Mouse (Mus musculus) spleen, embryonic (tissue): ENCODE results near the gene Chd2.

Experiments used
- CTCF ChIA-PET: fragments of 350-600 bp; sonication (Branson Sonifier 250); formaldehyde crosslinking; loops from one replicate; lab custom pipeline; 2022; lab: Charles Lee

Chd2 gene

DNA sequence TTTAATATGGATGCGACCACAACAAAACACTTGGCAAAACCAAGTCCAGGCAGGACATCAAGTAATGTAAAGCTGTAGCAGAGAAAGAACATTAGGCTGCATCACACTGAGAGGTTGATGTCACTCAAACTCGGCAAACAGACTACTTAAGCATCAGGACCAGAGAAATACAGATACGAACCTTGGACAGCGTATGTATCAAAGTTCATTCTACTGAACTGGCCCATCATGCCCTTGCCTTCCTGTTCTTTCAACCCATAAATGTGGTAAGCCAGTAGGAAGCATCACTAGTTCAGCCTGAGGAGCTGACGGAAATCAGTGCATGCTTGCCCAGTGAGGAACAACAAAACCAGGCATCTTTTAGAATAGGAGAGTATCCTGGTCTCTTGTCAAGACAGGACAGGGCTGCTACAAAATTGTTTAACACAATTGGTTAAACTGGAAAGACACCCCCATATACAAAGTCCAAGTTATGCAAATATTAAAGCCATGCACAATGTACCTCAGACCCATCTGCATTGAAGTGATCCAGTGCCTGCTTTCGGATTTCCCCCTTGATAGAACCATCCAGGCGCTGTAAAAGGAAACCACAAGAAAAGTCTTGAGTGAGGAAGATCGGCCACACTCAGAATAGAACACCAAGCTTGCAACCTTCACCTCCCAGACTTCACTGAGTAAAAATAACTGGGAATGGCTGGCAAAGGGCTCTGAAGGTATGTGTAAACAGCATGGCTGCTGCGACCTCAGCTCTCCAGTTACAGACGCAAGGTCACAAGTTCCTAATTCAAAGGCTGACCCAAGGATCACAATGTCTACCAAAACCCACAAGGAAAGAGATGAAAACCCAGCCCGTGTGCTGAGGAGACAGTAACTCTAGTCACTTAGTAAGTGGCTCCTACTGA is 63.2 kb downstream of the Chd2 start:
- CTCF ChIA-PET = no interaction called here

DNA sequence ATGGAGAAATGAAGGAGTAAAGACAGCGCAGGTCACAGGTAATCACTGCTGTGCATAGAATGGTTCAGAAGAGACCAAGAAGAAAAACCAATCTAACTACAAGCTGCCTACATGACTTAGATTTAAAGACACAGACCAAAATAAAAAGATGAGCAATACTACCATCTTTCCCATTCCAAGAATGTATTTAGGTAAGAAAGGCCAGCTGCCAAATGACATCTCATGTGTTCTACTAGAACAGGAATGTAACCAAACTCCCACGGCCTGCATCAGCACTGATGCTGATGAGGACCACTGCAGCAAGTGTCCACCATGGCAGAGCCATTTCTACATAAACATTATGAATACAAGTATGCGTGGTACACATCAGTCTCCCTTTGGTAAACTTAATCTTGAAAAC is 73.9 kb downstream of the Chd2 start:
- CTCF ChIA-PET = interaction anchor here (0.6 kb wide), 1 partner anchor 14 kb away, joined by 3 read pairs; no protein-coding TSS in a partner anchor

DNA sequence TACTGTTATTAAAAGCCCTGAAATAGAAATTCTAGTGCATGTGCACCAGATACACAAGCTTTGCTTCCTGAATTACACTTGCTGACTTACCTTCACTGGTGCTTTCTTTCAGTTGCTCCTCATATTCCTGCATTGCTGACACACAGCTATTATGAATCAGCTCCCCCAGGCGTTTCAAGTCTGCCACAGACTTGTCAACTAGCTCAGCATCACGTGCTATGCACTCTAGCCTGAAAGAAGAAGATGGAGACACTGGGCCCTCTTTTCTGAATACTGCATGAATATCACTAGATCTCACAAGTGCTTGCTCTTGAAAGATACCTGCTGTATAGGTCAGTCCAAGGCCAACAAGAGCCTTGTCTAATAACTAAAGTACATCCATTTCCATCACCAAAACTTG is 78.1 kb downstream of the Chd2 start:
- CTCF ChIA-PET = interaction anchor here (0.6 kb wide), 1 partner anchor 41 kb away, joined by 3 read pairs; no protein-coding TSS in a partner anchor

DNA sequence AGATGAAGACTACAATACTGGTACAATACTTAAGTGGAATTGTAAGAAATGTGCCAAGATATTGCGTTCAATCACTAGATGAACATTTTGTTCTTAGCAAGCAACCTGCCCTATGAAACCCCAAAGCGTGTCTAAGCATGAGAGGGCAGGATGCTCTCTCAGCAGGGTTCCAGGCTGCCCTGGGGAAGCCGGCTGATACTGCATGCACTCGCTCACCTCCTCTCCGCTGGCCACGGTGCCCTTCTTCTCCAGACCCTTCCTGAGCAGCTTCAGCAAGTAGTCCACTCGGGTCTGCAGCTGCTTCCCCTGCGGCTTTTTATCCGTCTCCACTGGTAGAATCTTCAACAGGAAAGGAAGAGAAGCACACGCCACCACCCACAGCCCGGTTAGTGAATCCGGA is 87.5 kb downstream of the Chd2 start:
- CTCF ChIA-PET = no interaction called here

DNA sequence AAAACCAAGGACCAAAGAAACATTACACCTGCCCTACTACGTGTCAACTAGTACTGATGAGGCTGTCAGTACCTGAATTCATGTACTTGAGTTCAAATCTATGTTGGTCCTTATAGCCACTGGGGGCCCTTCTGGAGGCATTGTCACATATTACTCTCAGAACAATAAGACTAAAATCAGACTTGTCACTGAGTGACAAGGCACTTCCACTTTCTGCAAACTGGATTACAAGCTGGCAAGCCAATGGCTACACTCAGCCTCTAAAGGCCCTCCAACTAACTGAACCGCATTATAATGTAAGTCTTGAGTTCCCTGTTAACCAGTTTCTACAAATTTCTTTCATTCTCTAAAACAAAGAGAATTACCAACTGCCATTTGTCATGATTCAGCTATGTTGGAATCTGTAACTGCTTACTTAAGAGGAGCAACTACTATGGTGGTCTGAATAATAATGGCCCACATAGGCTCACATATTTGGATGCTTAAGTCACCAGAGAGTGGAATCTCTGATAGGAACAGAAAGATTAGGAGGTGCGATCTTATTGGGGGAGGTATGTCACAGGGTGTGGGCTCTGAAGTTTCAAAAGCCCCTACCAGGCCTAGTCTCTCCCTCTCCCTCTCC is 89.3 kb downstream of the Chd2 start:
- CTCF ChIA-PET = no interaction called here

DNA sequence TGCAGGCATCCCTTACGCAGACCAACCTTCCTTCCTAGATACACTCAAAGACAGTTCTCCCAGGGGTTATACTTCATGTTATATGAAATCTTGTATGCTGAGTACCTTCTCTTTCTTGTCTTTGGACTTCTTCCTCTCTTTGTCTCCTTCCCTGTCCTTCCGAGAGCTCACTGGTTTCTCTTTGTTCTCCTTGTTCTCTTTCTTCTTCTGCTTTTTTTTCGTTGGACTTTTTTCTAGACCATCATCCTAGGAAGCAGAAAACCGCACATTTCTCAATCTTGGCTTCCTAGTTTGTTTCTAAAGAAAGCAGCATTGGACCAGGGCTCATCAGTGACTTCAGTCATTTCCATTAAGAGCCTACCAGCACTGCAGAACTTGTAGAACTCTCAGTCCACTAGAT is 90.0 kb downstream of the Chd2 start:
- CTCF ChIA-PET = no interaction called here

DNA sequence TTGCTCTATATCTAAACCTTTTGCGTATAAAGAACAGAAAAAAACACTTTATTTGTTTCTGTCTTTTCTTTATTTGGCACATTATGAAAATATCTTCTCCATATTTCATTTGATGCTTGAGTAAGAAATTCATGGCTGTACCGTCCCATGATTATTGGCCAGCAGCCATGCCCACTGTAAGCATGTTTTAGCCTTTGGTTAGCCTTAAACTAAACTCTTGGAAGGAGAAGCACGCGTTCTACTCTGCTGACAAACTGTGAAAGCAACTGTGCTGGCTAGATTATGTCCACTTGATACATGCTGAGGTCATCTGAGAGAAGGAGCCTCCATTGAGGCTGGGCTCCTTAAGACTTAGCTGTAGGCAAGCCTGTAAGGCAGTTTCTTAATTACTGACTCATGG is 99.4 kb downstream of the Chd2 start:
- CTCF ChIA-PET = no interaction called here

DNA sequence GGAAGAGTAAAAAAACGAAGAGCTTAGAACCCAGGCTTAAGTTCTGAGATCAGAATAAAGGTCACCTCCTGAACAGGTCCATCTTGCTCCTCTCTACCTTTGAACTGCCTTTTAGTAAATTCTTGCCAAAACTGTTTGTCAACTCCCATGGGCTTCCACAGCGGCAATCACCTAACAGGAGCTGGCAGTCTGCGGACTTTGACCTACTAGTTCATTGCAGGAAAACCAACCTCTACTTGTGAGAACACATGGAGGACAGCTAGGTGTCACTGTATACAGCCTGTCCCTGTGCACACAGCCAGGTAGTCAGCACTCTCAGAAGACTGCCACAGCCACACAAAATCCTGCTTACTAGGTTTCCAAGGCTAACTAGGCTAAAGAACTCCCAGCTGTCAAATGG is 99.8 kb downstream of the Chd2 start:
- CTCF ChIA-PET = interaction anchor here (0.5 kb wide), 1 partner anchor 9 kb away, joined by 3 read pairs; no protein-coding TSS in a partner anchor

DNA sequence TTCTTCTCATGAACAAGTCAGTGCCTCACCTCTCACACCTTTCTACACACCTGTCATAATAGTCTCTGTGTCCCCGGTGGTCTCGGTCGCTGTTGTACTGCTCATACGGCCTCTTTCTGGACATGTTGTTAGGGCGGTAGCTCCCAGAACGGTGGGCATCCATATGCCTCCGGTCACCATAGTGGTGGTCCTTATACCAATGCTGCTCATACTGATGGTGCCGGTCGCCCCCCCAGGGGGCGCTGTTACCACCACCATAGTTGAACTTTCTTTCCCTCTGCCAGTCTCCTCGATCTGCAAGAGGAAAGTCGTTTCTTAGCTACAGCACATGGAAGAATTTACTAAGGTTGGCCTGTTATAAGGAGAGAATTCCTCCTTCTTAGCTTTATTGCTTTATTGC is 105.9 kb downstream of the Chd2 start:
- CTCF ChIA-PET = no interaction called here

DNA sequence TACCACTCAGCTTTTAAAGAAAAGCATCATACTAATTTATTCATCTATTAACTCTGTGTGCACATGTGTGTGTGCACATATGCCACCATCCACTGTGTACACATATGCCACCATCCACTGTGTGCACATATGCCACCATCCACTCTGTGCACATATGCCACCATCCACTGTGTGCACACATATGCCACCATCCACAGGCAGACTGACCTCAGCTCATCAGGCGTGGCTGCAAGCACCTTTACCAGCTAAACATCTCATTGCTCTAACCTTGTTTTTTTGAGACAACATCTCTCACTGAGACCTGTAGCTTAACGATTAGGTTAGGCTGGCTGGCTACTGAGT is 107.3 kb downstream of the Chd2 start:
- CTCF ChIA-PET = no interaction called here

DNA sequence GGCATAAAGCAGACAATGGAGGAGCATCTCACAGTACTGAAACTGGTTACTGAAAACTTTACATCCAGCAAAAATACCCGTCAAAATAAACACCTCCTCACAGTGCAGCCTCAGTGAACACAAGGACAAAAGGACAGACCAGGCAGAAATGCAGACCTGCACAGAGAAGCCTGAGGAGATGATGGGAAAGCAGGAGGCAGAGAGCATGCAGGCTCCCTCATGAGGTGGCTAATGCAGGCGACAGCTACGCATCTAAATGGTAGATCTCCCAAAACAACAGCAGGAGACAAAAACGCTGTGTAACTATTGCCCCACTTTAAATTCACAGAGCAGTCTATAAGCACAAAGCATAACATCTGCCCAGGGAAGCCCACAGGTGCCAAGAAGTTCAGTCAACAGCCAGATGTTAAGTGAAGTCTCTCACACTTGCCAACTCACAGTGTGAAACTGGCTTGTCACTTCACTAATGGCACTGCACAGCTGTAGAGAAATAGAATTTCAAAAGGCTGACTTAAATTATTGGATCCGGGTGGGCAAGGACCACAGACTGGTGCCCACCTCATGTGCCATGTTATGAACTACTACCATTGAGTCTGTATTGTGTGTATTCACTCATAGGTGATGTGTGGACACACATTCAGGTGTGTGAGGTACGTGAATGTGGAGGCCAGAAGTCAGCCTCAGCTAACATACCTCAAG is 107.8 kb downstream of the Chd2 start:
- CTCF ChIA-PET = no interaction called here

DNA sequence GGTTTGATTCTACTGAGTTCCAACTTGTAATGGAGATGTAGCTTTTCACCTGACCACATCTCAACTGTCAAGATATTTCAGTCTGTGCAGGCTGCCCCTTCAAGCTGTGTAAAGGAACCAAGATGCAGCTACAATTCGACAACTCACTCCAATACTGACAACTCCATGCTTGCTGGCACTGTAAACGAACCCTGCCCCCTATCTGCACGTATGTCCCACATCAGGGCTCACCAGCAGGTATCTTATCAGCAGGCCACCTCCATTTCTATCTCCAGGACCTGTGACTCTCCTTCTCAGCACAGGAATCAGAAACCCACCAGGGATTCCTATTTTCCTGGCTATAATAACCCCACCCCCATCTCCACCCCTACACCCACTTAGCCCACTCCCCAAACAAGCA is 113.1 kb downstream of the Chd2 start:
- CTCF ChIA-PET = interaction anchor here (0.6 kb wide), 1 partner anchor 48 kb away, joined by 3 read pairs; no protein-coding TSS in a partner anchor

DNA sequence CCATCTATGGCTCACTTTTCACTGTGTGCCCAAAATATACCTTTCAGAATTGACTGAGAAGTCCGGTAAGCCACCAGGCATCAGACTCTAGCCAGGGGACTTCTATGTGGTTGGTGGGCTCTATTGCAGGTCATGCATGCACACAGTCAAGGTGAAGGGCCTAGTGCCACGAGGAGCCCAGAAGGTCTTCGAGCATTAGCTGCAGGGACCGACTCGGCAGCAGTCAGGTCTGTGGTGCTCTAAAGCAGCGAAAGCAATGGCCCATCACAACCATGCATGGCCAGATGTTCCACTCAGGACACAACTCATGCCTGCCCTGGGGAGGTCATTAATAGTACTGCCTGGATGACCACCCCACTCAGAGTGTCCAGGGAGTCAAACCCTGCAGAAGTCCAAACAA is 113.8 kb downstream of the Chd2 start:
- CTCF ChIA-PET = no interaction called here

DNA sequence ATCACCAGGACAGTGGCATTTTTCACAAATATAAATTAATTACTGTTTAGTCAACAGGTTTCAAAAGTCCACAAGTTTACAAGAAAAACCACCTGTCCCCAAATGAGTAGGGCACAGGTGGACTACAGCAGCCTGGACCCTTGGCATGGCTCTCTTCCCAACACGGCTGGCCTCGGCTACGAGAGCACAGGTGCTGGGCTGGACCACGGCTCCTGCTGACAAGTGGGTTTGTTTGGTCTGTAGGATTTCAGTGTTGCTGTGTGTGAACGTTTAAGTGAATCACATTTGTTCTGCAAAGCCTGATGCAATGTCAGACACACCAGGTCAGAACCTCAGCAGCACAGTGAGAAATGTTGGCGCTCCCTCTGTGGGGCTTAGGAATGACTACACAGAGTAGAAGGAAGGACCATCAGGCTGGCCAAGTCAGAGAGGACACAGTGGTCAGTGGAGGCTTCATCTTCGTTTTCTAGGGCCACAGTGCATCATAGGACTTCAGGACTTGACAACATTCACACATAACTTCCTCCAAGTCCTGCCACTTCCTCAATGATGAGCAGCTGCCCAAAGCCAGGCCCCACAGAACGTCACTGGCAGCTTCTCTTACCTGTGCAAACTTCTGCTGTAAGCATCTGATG is 114.8 kb downstream of the Chd2 start:
- CTCF ChIA-PET = no interaction called here

DNA sequence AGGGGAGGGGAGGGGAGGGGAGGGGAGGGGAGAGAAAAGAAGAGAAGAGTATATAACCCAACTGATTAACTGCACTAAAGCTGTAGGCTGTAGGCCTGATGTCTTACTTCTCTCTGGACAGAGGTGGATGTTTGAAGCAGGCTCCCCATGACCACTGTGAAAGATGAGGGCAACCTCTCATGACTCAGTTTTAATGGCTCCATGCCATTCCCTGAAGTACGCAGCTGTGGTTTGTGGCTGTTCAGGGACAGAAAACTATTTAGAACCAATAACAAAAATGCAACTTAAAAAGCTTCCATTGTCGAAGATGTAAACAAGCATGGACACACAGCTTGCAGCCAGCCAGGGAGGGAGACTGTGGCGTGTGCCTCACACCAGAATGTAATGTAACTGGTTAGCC is 115.4 kb downstream of the Chd2 start:
- CTCF ChIA-PET = no interaction called here

DNA sequence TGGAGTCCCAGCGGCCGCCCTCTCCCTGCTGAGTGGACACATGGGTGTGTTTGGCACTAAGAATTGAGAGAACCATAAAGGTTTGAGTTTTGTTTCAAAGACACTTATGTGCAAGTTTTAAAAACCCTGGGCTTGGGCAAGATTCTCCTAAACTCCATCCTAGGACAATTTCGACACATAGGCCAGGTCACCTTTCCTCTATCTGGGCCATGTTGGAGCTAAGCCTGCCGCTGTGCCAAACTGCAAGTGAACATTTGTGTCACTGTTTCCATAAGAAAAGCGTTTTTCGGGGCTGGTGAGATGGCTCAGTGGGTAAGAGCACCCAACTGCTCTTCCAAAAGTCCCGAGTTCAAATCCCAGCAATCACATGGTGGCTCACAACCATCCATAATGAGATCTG is 116.2 kb downstream of the Chd2 start:
- CTCF ChIA-PET = no interaction called here

DNA sequence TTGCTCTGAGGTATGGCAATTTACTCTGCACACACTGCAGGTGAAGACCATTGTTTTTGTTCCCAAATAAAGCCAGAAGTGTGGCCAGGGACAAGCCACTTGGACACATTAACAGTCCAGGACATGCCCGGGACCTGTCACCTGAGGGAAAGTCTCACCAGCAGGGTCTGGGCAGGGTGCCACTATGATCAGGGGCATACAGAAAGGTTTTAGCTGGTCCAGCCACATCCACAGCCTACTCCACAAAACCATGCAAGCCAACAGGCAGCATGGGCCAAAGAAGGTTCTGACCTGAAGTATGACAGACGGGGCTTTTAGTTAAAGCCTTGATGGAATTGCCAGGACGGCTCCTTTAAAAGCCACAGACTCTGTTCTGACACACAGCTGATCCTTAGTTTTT is 116.9 kb downstream of the Chd2 start:
- CTCF ChIA-PET = no interaction called here

DNA sequence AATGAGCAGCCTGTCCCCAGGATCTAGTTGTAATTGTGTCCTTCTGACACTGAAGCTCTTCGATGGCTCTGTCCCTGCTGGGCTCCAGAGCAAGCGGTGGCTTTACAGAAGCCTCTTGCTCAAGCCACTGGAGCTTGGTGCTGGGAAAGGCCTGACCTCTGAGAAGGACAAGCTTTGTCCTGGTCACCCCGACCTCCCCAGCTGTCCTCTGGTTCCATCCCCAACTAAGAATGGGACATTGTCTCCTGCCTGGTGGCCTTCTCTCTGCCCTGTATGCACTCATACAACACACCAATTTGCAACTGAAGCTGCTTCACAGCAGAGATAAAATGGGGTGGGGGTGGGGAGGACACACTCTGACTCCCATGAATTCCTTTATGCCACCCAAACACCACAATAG is 117.4 kb downstream of the Chd2 start:
- CTCF ChIA-PET = interaction anchor here (0.6 to 0.7 kb wide), 2 partner anchors 15 to 26 kb away, joined by 5 to 6 read pairs; no protein-coding TSS in a partner anchor

DNA sequence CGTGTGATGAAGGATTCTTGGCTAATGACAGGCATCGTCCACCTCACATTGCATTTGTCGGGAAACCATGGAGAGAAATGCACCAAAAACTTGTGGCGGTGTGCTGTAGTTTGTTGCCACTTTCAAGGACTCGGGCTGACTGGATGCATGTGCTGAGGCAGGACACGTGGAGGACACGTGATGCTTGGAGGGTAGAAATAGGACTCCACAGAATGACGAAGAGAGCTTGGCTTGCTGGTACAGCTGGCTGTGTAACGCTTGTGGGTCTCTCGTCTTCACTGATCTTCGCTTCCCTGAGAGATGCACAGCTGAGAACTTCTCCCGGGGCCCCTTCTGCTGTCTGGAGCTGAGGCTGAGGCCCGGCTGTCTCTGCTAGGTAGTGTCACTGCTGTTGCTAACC is 118.4 kb downstream of the Chd2 start:
- CTCF ChIA-PET = no interaction called here

DNA sequence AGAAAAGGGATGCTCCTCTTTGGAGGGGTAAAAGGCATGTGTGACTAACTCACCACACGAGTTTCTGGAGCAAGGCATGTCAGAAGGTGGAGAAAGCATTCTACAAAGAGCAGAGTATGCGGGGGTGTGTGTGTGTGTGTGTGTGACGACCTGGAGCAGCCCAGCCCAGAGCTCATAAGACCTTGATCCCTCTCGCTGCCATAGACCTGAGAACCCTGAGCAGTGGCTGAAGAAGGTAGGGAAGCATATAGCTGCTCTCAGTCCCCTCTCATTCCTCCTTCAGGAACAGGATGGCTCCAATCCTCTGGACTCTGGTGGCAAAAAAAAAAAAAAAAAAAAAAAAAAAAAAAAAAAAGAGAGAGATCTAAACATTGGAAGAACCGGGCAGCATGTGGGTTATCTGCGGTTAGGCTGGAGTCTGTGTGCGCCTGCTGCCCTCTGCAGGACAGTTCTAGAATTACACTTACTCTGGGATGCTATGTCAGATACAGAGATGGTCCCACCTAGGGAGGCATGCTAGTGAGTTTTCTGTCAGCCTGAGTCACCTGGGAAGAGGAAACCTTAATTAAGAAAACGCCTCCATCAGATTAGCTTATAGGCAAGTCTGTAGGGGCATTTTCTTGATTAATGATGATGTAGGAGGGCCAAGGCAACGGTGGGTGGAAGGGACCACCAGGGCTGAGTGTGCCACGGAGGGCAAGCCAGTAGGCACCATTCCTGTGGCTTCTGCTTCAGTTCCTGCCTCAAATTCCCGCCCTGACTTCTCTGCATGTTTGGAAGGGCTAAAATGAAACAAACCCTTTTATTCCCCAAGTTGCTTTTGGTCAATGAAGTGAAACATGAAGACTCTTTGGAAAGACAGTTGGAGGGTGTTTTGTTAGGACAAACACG is 119.2 kb downstream of the Chd2 start:
- CTCF ChIA-PET = interaction anchor here (0.6 kb wide), 1 partner anchor 41 kb away, joined by 3 read pairs; no protein-coding TSS in a partner anchor
